Mouse (Mus musculus): ENCODE measurements at regions not wholly inside any gene's neighbourhood (a gene's known extent, or its start where the extent isn't known, plus 50 kb on each side); places are given as distances from the start of the nearest gene placed in this dataset.
"Not testable (repeated sequence)": the region's sequence is repeated elsewhere in the genome, so short reads cannot be mapped to it uniquely, and the experiment has no call there.

DNA sequence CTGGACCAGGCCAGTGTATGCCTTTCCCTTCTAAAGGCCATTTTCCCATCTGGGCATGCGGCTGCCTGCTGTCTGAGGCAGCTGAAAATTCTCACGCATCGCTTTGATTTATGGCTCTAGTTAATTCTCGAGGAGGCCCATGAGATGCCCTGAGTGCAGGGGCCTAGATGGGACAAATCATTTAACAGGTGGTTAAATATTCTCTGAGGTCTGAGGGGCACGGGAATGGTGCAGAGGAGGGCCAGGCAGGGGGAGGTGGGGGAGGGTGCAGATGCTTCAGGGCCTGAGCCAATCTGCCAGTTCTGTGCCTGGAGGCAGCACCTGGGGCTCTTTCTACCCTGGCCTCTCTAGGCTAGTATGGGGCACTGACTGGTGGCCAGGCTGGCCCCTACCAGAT, 89.9 kb upstream of the Lemd2 start:
- no peak for DNase-seq (ENCODE audit: low spot score)
- Histone ChIP-seq H3K27me3 (ENCODE audit: insufficient read depth, poor library complexity, severe bottlenecking) (0 out of 2 replicates have a peak, but pooled peaks cover 4% of the 10 kb centered on the region), H3K4me1 (peaks cover 10% of the 10 kb centered on the region; the same call in 1 of the 2 replicates), H3K36me3 (no peaks in the 10 kb centered on the region), H3K27ac (no peak overlapping the region), H3K4me3 (no peak overlapping the region), H3K9me3 (peaks cover 17% of the 10 kb centered on the region)
- 75% methylated on average over 5 of the region's 5 CpGs for WGBS

- 76% methylated on average over 14 of the region's 14 CpGs for WGBS
Observed at GRCm38 (mm10) chr17:27293586-27294207, 89.4 kb upstream of the Lemd2 start.

GRCm38 (mm10) chr17:27291673-27292072, 87.4 kb upstream of the Lemd2 start:
- WGBS = 87% methylated on average over 10 of the region's 10 CpGs

More at GRCm38 (mm10) chr17:27293586-27294207, 89.4 kb upstream of the Lemd2 start:
- Histone ChIP-seq H3K9me3 (peaks cover 17% of the 10 kb centered on the region), H3K4me3 (no peak overlapping the region), H3K36me3 (no peaks in the 10 kb centered on the region), H3K27ac (no peak overlapping the region), H3K27me3 (ENCODE audit: insufficient read depth, poor library complexity, severe bottlenecking) (0 out of 2 replicates have a peak, but pooled peaks cover 4% of the 10 kb centered on the region), H3K4me1 (peaks cover 8% of the 10 kb centered on the region; the same call in 1 of the 2 replicates)
- DNase-seq (ENCODE audit: low spot score) = no peak

DNA sequence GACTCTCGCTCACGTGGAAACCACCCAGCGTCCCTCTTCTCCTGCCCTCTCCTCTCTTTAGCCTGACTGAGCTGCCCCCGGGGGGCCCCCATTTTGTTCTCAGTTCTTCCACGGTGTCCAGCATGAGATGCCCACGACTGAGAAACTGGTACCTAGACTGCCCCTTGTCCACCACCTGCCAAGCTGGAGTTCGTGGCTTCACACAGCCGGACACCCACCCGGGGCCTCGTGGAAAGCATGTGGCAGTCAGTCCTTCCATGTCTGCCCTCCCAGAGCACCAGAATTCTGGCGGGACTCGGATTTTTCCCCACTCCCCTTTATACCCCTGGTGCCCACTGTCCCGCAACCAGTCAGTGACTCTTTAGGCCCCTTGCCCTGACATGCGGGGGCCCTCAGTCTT, 86.9 kb upstream of the Lemd2 start:
- no peaks in the 10 kb centered on the region for H3K4me1 ChIP-seq
- peaks cover 17% of the 10 kb centered on the region for H3K9me3 ChIP-seq
- H3K27me3 ChIP-seq (ENCODE audit: insufficient read depth, poor library complexity, severe bottlenecking) = 0 out of 2 replicates have a peak, but pooled peaks cover 4% of the 10 kb centered on the region
- no peak overlapping the region for H3K27ac ChIP-seq
- no peak for DNase-seq (ENCODE audit: low spot score)
- H3K4me3 ChIP-seq = no peak overlapping the region
- H3K36me3 ChIP-seq = no peaks in the 10 kb centered on the region
- 86% methylated on average over 14 of the region's 14 CpGs for WGBS

More at GRCm38 (mm10) chr17:27291673-27292072, 87.4 kb upstream of the Lemd2 start:
- Histone ChIP-seq H3K4me3 (no peak overlapping the region), H3K9me3 (peaks cover 17% of the 10 kb centered on the region), H3K4me1 (no peaks in the 10 kb centered on the region), H3K27me3 (ENCODE audit: insufficient read depth, poor library complexity, severe bottlenecking) (0 out of 2 replicates have a peak, but pooled peaks cover 4% of the 10 kb centered on the region), H3K27ac (no peak overlapping the region), H3K36me3 (no peaks in the 10 kb centered on the region)
- DNase-seq (ENCODE audit: low spot score) = no peak

DNA sequence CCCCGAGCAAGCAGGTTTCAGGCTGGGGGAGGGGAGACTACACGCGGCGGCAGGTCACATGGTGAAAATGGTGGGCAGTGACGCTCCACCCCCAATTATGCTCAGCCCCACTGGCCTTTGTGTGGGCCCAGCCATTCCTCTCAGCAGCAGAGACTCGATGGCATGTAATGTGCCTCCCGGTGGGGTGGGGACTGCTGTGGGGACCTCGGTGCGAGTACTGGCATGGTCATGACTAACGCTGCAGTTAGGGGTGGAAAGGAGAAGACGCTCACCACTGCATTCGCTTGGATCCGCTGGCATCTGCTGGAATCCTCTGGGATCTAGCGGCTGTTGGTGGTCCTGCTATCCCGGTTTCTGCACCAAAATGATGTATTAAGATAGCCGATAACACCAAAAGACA, 86.0 kb upstream of the Lemd2 start:
- peaks cover 17% of the 10 kb centered on the region for H3K9me3 ChIP-seq
- 0 out of 2 replicates have a peak, but pooled peaks cover 2% of the 10 kb centered on the region for H3K27me3 ChIP-seq (ENCODE audit: insufficient read depth, poor library complexity, severe bottlenecking)
- H3K4me3 ChIP-seq = no peak overlapping the region
- H3K4me1 ChIP-seq = no peaks in the 10 kb centered on the region
- DNase-seq (ENCODE audit: low spot score) = no peak
- WGBS = 93% methylated on average over 16 of the region's 16 CpGs
- no peaks in the 10 kb centered on the region for H3K36me3 ChIP-seq
- H3K27ac ChIP-seq = no peak overlapping the region

DNA sequence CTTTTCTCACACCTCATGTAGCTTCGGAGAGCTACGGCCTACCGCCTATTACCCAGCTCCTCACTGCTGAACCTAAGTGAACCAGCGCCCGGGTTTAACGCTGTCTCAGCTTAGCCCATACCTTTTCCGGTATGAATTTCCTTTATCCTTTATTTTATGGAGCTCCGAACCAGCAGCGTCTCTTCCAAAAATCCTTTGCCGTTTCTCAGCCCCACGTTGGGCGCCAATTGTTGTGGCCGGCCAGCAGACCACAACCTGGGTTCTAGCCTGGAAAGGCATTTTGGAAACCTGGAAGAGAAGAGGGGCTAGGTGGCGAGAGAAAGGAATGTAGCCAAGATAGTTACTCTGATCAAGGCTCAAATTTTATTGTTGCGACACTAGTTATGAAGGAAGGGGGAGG, 85.5 kb upstream of the Lemd2 start:
- H3K4me1 ChIP-seq; H3K27me3 ChIP-seq (ENCODE audit: insufficient read depth, poor library complexity, severe bottlenecking); H3K36me3 ChIP-seq; DNase-seq (ENCODE audit: low spot score); H3K4me3 ChIP-seq; H3K27ac ChIP-seq: not testable (repeated sequence)
- H3K9me3 ChIP-seq = peaks cover 17% of the 10 kb centered on the region
- 93% methylated on average over 14 of the region's 15 CpGs for WGBS

GRCm38 (mm10) chr17:27287986-27288385, 83.7 kb upstream of the Lemd2 start:
- not testable (repeated sequence) for H3K36me3 ChIP-seq; H3K27me3 ChIP-seq (ENCODE audit: insufficient read depth, poor library complexity, severe bottlenecking); H3K27ac ChIP-seq; H3K4me3 ChIP-seq; H3K4me1 ChIP-seq; DNase-seq (ENCODE audit: low spot score)
- WGBS = 92% methylated on average over 10 of the region's 10 CpGs
- peaks cover 17% of the 10 kb centered on the region for H3K9me3 ChIP-seq

DNA sequence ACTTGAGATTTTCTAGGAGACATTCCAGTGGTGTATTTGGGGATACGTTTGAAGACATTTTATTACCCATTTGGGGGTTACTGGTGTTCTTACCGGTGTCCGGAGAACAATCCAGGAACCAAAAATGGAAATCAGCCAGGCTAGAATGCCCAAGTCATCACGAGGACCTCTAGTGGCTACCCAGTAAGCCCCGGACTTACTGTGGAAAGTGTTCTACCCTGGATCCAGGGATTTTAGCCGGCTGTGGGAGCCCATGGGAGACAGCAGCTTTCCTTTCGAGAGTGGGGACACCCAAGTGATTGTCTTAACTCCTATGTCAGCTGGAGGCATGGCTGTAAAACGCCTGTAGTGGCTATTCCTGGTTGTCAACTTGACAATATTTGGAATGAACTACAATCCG, 77.0 kb upstream of the Lemd2 start:
- Histone ChIP-seq H3K27ac (no peak overlapping the region), H3K36me3 (no peaks in the 10 kb centered on the region), H3K4me3 (no peak overlapping the region), H3K27me3 (ENCODE audit: insufficient read depth, poor library complexity, severe bottlenecking) (no peaks in the 10 kb centered on the region), H3K4me1 (no peaks in the 10 kb centered on the region), H3K9me3 (peaks cover 6% of the 10 kb centered on the region)
- no peak for DNase-seq (ENCODE audit: low spot score)
- 74% methylated on average over 9 of the region's 9 CpGs for WGBS

GRCm38 (mm10) chr17:27279491-27280288, 75.4 kb upstream of the Lemd2 start:
- not testable (repeated sequence) for H3K4me1 ChIP-seq; DNase-seq (ENCODE audit: low spot score); H3K36me3 ChIP-seq; H3K4me3 ChIP-seq; H3K27ac ChIP-seq; H3K27me3 ChIP-seq (ENCODE audit: insufficient read depth, poor library complexity, severe bottlenecking); H3K9me3 ChIP-seq
- WGBS = 89% methylated on average over 17 of the region's 17 CpGs

- not testable (repeated sequence) for H3K36me3 ChIP-seq; H3K27me3 ChIP-seq (ENCODE audit: insufficient read depth, poor library complexity, severe bottlenecking); H3K9me3 ChIP-seq; H3K4me3 ChIP-seq; DNase-seq (ENCODE audit: low spot score); H3K27ac ChIP-seq; H3K4me1 ChIP-seq
- WGBS = 88% methylated on average over 12 of the region's 12 CpGs
Observed at GRCm38 (mm10) chr17:27277786-27278185, 73.5 kb upstream of the Lemd2 start.

DNA sequence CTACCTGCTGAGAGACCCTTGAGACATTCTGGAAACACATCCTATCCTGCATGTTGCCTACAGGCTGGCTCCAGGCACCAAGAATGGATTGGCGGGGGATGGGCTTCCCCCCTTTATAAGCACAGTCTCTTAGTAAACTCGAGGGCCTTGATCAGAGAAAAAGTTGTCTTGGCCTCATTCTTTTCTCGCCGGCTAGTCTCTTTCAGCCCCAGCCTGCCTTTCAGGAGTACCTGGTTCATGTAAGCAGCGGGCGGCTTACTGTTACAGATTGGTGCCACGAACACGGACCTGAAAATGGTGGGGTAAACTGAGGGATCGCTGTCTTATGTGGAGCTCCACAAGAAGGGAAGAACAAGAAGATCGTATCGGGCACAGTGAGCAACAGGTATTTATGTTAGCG, 67.5 kb upstream of the Lemd2 start:
- H3K27ac ChIP-seq; H3K27me3 ChIP-seq (ENCODE audit: insufficient read depth, poor library complexity, severe bottlenecking); H3K9me3 ChIP-seq; H3K4me1 ChIP-seq; H3K36me3 ChIP-seq; DNase-seq (ENCODE audit: low spot score); H3K4me3 ChIP-seq: not testable (repeated sequence)
- 87% methylated on average over 12 of the region's 12 CpGs for WGBS

DNA sequence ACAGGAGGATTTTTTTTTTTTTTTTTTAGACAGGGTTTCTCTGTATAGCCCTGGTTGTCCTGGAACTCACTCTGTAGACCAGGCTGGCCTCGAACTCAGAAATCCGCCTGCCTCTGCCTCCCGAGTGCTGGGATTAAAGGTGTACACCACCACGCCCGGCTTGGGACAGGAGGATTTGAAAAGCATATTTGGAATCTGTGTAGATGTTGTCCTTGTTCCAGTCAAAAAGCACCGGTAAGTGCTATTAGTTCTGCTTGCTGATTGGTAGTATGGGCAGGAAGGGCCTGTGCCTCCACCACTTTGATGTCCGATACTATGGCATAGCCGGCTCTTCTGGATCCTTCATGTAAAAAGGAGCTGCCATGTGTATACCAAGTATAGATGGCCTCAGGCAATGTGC, 66.5 kb upstream of the Lemd2 start:
- H3K27ac ChIP-seq; H3K9me3 ChIP-seq; H3K4me3 ChIP-seq; H3K36me3 ChIP-seq; H3K4me1 ChIP-seq; DNase-seq (ENCODE audit: low spot score); H3K27me3 ChIP-seq (ENCODE audit: insufficient read depth, poor library complexity, severe bottlenecking): not testable (repeated sequence)
- WGBS = 88% methylated on average over 8 of the region's 8 CpGs

GRCm38 (mm10) chr17:27264607-27265006, 60.3 kb upstream of the Lemd2 start:
- H3K4me3 ChIP-seq; DNase-seq (ENCODE audit: low spot score); H3K4me1 ChIP-seq; H3K36me3 ChIP-seq; H3K9me3 ChIP-seq; H3K27ac ChIP-seq; H3K27me3 ChIP-seq (ENCODE audit: insufficient read depth, poor library complexity, severe bottlenecking): not testable (repeated sequence)
- WGBS = 89% methylated on average over 8 of the region's 9 CpGs

Data from heart, embryonic 10.5 days (tissue).